Comparison of ENCODE assay signal across 12 mouse cellular contexts in the genomic region with DNA sequence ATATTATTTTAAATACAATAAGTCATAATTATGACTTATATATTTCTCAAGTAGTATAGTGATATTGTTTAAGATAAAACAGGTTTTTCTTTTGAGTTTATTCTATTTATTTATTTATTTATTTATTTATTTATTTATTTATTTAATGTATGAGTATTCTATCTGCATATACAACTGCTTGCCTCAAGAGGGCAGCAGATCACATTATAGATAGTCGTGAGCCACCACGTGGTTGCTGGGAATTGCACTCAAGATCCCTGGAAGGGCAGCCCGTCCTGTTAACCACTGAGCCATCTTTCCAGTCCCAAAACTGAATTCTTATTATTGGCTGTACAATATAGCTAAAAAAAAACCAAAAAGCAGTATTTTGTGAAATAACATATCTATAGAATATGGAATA.
DNase-seq lines count a peak whose midpoint lies in the region; ATAC-seq and TF ChIP-seq lines count a peak whose summit lies in the region.
"Had no signal": no experiment of that assay in that cellular context is flagged by ENCODE, and none has a peak within 500 bp of the region (broad histone marks: within the 10 kb centered on the region; RNA-seq: fewer than 3 reads in every experiment).

No protein-coding gene starts in this region.

- H3K9me3 ChIP-seq in ES-Bruce4 (replicated peaks; ENCODE audit: control insufficient read depth, insufficient read depth, low read length, poor library complexity, severe bottlenecking), result no peaks in the 10 kb centered on the region
- H3K9me3 ChIP-seq: lung, embryonic 15.5 days; midbrain, embryonic 12.5 days had no signal

- no peaks in the 10 kb centered on the region for H3K27me3 ChIP-seq in ES-Bruce4 (ENCODE audit: control insufficient read depth, insufficient read depth, low read length, poor library complexity, severe bottlenecking)
- H3K27me3 ChIP-seq: lung, embryonic 15.5 days; midbrain, embryonic 12.5 days had no signal

- DNase-seq in gastrocnemius, adult 2 months, result no peak
- DNase-seq in gastrocnemius, postnatal 4 days (ENCODE audit: low spot score in 2 of 2), result no peak
- no peak for DNase-seq in left cerebral cortex, adult 2 months (ENCODE audit: extremely low spot score in 1 of 2, low spot score in 2 of 2)
- DNase-seq in left cerebral cortex, adult 18-20 months (ENCODE audit: low spot score in 2 of 2), result no peak
- peak; percentile 32 for DNase-seq in embryo, embryonic 11 days
- DNase-seq in cerebellum, postnatal 4 days (ENCODE audit: low spot score in 2 of 2), result no peak
- DNase-seq: gastrocnemius, postnatal 14 days; right cerebral cortex, postnatal 4 days had no signal

- TF ChIP-seq EP300 in ES-Bruce4 (IDR thresholded peaks at IDR 0.05; ENCODE audit: insufficient read depth, low read depth, low read length), result no peak

- ATAC-seq in megakaryocyte-erythroid progenitor cell, adult 5-6 weeks (replicated peaks; ENCODE audit: low FRiP score, low TSS enrichment, poor library complexity, severe bottlenecking), result no peak

- 0 out of 2 replicates have a peak, but pooled peaks have one; percentile 4 for TF ChIP-seq CTCF in gastrocnemius, adult 2 months (IDR thresholded peaks at IDR 0.05)
- TF ChIP-seq CTCF in left cerebral cortex, adult 2 months (IDR thresholded peaks at IDR 0.05), result peak; percentile 25
- peak; percentile 36 for TF ChIP-seq CTCF in ES-Bruce4 (IDR thresholded peaks at IDR 0.05; ENCODE audit: low read depth, low read length)

- H3K4me1 ChIP-seq in ES-Bruce4 (ENCODE audit: control insufficient read depth, insufficient read depth, low read length), result no peaks in the 10 kb centered on the region
- H3K4me1 ChIP-seq: lung, embryonic 15.5 days; midbrain, embryonic 12.5 days had no signal

- H3K4me3 ChIP-seq in gastrocnemius, adult 2 months, result no peak overlapping the region
- no peak overlapping the region for H3K4me3 ChIP-seq in left cerebral cortex, adult 2 months
- H3K4me3 ChIP-seq in ES-Bruce4 (ENCODE audit: low read depth, low read length), result no peak overlapping the region
- H3K4me3 ChIP-seq: lung, embryonic 15.5 days; midbrain, embryonic 12.5 days had no signal

- H3K9ac ChIP-seq in ES-Bruce4 (ENCODE audit: low read depth, poor library complexity, severe bottlenecking), result no peak overlapping the region
- H3K9ac ChIP-seq: lung, embryonic 15.5 days; midbrain, embryonic 12.5 days had no signal

- TF ChIP-seq POLR2A in ES-Bruce4 (IDR thresholded peaks at IDR 0.05; ENCODE audit: insufficient read depth, low read length), result no peak

- no peaks in the 10 kb centered on the region for H3K36me3 ChIP-seq in ES-Bruce4 (ENCODE audit: control insufficient read depth, insufficient read depth, low read length, poor library complexity, severe bottlenecking)
- H3K36me3 ChIP-seq: lung, embryonic 15.5 days; midbrain, embryonic 12.5 days had no signal

- intact Hi-C loops in gastrocnemius, adult 2 months (cut with DNase I), result no loop called here
- intact Hi-C loops in left cerebral cortex, adult 2 months (cut with DNase I), result no loop called here

- no peak overlapping the region for H3K27ac ChIP-seq in gastrocnemius, adult 2 months
- no peak overlapping the region for H3K27ac ChIP-seq in left cerebral cortex, adult 2 months
- no peak overlapping the region for H3K27ac ChIP-seq in ES-Bruce4 (ENCODE audit: insufficient read depth, low read length)
- H3K27ac ChIP-seq: lung, embryonic 15.5 days; midbrain, embryonic 12.5 days had no signal
